Mouse (Mus musculus) spleen, adult 2 months (tissue): ENCODE data around the gene U2surp.

Experiments
- CTCF ChIP-seq: fragments of 200-500 bp; IDR thresholded peaks from 2 replicates; pipeline ENCODE4 v1.5.1; 2011; ENCODE audit warnings: mild to moderate bottlenecking, inconsistent platforms; ENCODE audit not compliant: insufficient read depth, insufficient read length, insufficient replicate concordance; ENCODE audit errors: extremely low read depth
- POLR2A ChIP-seq: fragments of 200-500 bp; IDR thresholded peaks from 2 replicates; pipeline ENCODE4 v1.6.1; 2011; ENCODE audit warnings: low read depth, low read length, inconsistent platforms

DNA sequence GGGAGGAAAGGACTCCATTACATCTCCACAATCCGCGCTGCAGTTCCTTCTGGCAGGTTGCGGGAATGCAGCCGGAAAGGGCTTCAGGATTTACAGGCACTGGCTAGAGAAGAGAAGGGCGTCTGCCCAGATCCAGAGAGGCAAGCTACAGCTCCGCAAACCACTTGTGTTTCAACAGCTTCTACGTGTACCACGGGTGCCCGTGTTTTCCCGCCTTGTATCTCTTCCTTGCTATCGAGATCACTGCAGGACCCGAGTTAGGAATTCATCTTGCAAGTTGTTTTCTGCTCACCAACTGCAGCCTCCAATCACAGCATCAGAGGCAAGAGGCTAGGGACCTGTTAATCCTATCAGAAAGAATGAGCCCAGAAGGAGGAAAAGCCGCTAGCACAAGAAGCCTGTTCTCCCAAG is 69.5 kb downstream of the U2surp start:
- TF ChIP-seq CTCF, result no peak
- TF ChIP-seq POLR2A, result no peak
